In the genomic region with DNA sequence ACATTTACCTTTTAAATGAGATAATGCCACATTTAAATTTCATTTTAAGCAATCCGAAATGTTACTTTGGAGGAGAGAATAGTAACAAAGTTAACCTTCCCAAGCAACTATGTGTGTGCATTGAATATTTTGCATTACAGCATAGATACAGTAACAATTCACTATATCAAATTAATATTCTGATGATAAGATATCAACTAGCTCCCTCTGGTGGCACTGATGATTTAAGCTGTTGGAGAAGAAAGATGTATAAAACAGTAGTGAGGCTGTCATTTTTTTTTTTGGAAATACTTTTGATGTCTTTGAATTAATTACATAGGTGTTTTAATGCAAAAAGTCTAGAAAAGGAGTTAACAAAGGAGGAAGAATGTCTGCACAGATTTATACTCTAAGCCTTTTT, we compare ENCODE assay signal across 12 mouse cellular contexts. TPM values are rescaled to one million over a fixed set of nuclear protein-coding genes. Genes with fewer than 3 reads are reported as not detected.
A peak's percentile ranks its signal among the peaks of the same experiment; 100 is the strongest.
DNase-seq lines count a peak whose midpoint lies in the region; ATAC-seq and TF ChIP-seq lines count a peak whose summit lies in the region.
"Had no signal": no experiment of that assay in that cellular context is flagged by ENCODE, and none has a peak within 500 bp of the region (broad histone marks: within the 10 kb centered on the region; RNA-seq: fewer than 3 reads in every experiment).

No protein-coding gene starts in this region.

- TF ChIP-seq CTCF in brain, embryonic 14.5 days (IDR thresholded peaks at IDR 0.05; ENCODE audit: borderline replicate concordance, extremely low read depth, insufficient read depth, insufficient read length): no peak
- TF ChIP-seq CTCF in thymus, adult 2 months (IDR thresholded peaks at IDR 0.05; ENCODE audit: borderline replicate concordance, control insufficient read depth, extremely low read depth, insufficient read depth, low read length, poor library complexity): no peak

- H3K27ac ChIP-seq in hindbrain, embryonic 11.5 days (ENCODE audit: low read depth, low read length): no peak overlapping the region
- H3K27ac ChIP-seq in hindbrain, embryonic 10.5 days: no peak overlapping the region
- H3K27ac ChIP-seq in midbrain, embryonic 14.5 days (replicated peaks; ENCODE audit: low read depth, low read length): no peak overlapping the region
- no peak overlapping the region for H3K27ac ChIP-seq in midbrain, embryonic 10.5 days (replicated peaks)
- no peak overlapping the region for H3K27ac ChIP-seq in forebrain, embryonic 12.5 days
- H3K27ac ChIP-seq in thymus, adult 2 months (ENCODE audit: control insufficient read depth, insufficient read depth, low read length): no peak overlapping the region
- H3K27ac ChIP-seq: limb, embryonic 15.5 days had no signal

- no peak overlapping the region for H3K4me3 ChIP-seq in hindbrain, embryonic 11.5 days (ENCODE audit: low read depth, low read length)
- H3K4me3 ChIP-seq in hindbrain, embryonic 10.5 days: no peak overlapping the region
- no peak overlapping the region for H3K4me3 ChIP-seq in midbrain, embryonic 14.5 days (replicated peaks; ENCODE audit: low read depth, low read length)
- H3K4me3 ChIP-seq in midbrain, embryonic 10.5 days: no peak overlapping the region
- no peak overlapping the region for H3K4me3 ChIP-seq in forebrain, embryonic 12.5 days (replicated peaks)
- H3K4me3 ChIP-seq in thymus, adult 2 months (ENCODE audit: control insufficient read depth, insufficient read depth, low read length): no peak overlapping the region
- H3K4me3 ChIP-seq: erythroblast, embryonic 14.5 days; limb, embryonic 15.5 days; myocyte had no signal

- no peaks in the 10 kb centered on the region for H3K4me1 ChIP-seq in hindbrain, embryonic 11.5 days (replicated peaks; ENCODE audit: control insufficient read depth, insufficient read depth, low read length)
- H3K4me1 ChIP-seq in hindbrain, embryonic 10.5 days (replicated peaks): no peaks in the 10 kb centered on the region
- no peaks in the 10 kb centered on the region for H3K4me1 ChIP-seq in midbrain, embryonic 14.5 days (ENCODE audit: control insufficient read depth, insufficient read depth, low read length)
- no peaks in the 10 kb centered on the region for H3K4me1 ChIP-seq in midbrain, embryonic 10.5 days
- no peaks in the 10 kb centered on the region for H3K4me1 ChIP-seq in forebrain, embryonic 12.5 days
- H3K4me1 ChIP-seq in thymus, adult 2 months (replicated peaks; ENCODE audit: control insufficient read depth, insufficient read depth, low read length): no peaks in the 10 kb centered on the region
- H3K4me1 ChIP-seq: limb, embryonic 15.5 days had no signal

- peak; percentile 24 for DNase-seq in hindbrain, embryonic 11.5 days (ENCODE audit: low spot score)
- no peak for DNase-seq in hindbrain, embryonic 10.5 days (ENCODE audit: low spot score)
- DNase-seq in midbrain, embryonic 14.5 days: peak; percentile 80
- no peak for DNase-seq in midbrain, embryonic 10.5 days (ENCODE audit: low spot score)
- peak; percentile 51 for DNase-seq in brain, embryonic 14.5 days (ENCODE audit: low read depth)
- DNase-seq in thymus, adult 2 months: no peak
- DNase-seq: heart, postnatal 36 days had no signal

- H3K27me3 ChIP-seq in hindbrain, embryonic 11.5 days (ENCODE audit: control insufficient read depth, insufficient read depth, low read length): no peaks in the 10 kb centered on the region
- no peaks in the 10 kb centered on the region for H3K27me3 ChIP-seq in hindbrain, embryonic 10.5 days (ENCODE audit: insufficient read depth, poor library complexity, severe bottlenecking)
- no peaks in the 10 kb centered on the region for H3K27me3 ChIP-seq in midbrain, embryonic 14.5 days (ENCODE audit: control insufficient read depth, insufficient read depth, low read length)
- no peaks in the 10 kb centered on the region for H3K27me3 ChIP-seq in midbrain, embryonic 10.5 days (ENCODE audit: low read depth, poor library complexity, severe bottlenecking)
- H3K27me3 ChIP-seq in forebrain, embryonic 12.5 days: peaks cover 3% of the 10 kb centered on the region; the same call in 1 of the 2 replicates
- H3K27me3 ChIP-seq in thymus, adult 2 months (ENCODE audit: control insufficient read depth, insufficient read depth, low read length): no peaks in the 10 kb centered on the region

- H3K4me2 ChIP-seq in hindbrain, embryonic 11.5 days (replicated peaks; ENCODE audit: low read depth, low read length): no peak overlapping the region
- no peak overlapping the region for H3K4me2 ChIP-seq in midbrain, embryonic 14.5 days (ENCODE audit: low read length)
- H3K4me2 ChIP-seq in forebrain, embryonic 12.5 days: no peak overlapping the region
- H3K4me2 ChIP-seq: limb, embryonic 15.5 days had no signal

- 83% methylated on average over 1 of the region's 1 CpGs for WGBS in hindbrain, embryonic 11.5 days
- 80% methylated on average over 1 of the region's 1 CpGs for WGBS in hindbrain, embryonic 10.5 days
- WGBS in midbrain, embryonic 14.5 days: 89% methylated on average over 1 of the region's 1 CpGs
- WGBS in midbrain, embryonic 10.5 days: 85% methylated on average over 1 of the region's 1 CpGs
- WGBS in forebrain, embryonic 12.5 days: 82% methylated on average over 1 of the region's 1 CpGs
- WGBS in thymus, adult 2 months: 95% methylated on average over 1 of the region's 1 CpGs

- no peak overlapping the region for H3K9ac ChIP-seq in hindbrain, embryonic 11.5 days (ENCODE audit: low read depth, low read length)
- no peak overlapping the region for H3K9ac ChIP-seq in midbrain, embryonic 14.5 days (replicated peaks; ENCODE audit: low read length)
- H3K9ac ChIP-seq in forebrain, embryonic 12.5 days: no peak overlapping the region
- H3K9ac ChIP-seq: limb, embryonic 15.5 days had no signal

- ATAC-seq in hindbrain, embryonic 11.5 days (ENCODE audit: low FRiP score): no peak
- no peak for ATAC-seq in midbrain, embryonic 14.5 days (ENCODE audit: low FRiP score, low TSS enrichment)
- 0 out of 2 replicates have a peak, but pooled peaks have one; percentile 27 for ATAC-seq in megakaryocyte-erythroid progenitor cell, adult 5-6 weeks (replicated peaks; ENCODE audit: low FRiP score, low TSS enrichment, poor library complexity, severe bottlenecking)
- no peak for ATAC-seq in forebrain, embryonic 12.5 days (ENCODE audit: low FRiP score)

- no peaks in the 10 kb centered on the region for H3K9me3 ChIP-seq in hindbrain, embryonic 11.5 days (ENCODE audit: control insufficient read depth, low read length)
- no peaks in the 10 kb centered on the region for H3K9me3 ChIP-seq in hindbrain, embryonic 10.5 days
- H3K9me3 ChIP-seq in midbrain, embryonic 14.5 days (ENCODE audit: control insufficient read depth, low read length): no peaks in the 10 kb centered on the region
- H3K9me3 ChIP-seq in midbrain, embryonic 10.5 days (replicated peaks): no peaks in the 10 kb centered on the region
- H3K9me3 ChIP-seq in forebrain, embryonic 12.5 days: no peaks in the 10 kb centered on the region
- H3K9me3 ChIP-seq: limb, embryonic 15.5 days had no signal

- TF ChIP-seq POLR2A in brain, embryonic 14.5 days (IDR thresholded peaks at IDR 0.05; ENCODE audit: borderline replicate concordance, extremely low read depth, insufficient read depth, insufficient read length, poor library complexity, severe bottlenecking): no peak
- TF ChIP-seq POLR2A in thymus, adult 2 months (IDR thresholded peaks at IDR 0.05; ENCODE audit: control insufficient read depth, extremely low read depth, insufficient read depth, low read length, poor library complexity): no peak

- no peaks in the 10 kb centered on the region for H3K36me3 ChIP-seq in hindbrain, embryonic 11.5 days (ENCODE audit: control insufficient read depth, insufficient read depth, low read length)
- H3K36me3 ChIP-seq in hindbrain, embryonic 10.5 days: no peaks in the 10 kb centered on the region
- H3K36me3 ChIP-seq in midbrain, embryonic 14.5 days (ENCODE audit: control insufficient read depth, insufficient read depth, low read length): no peaks in the 10 kb centered on the region
- no peaks in the 10 kb centered on the region for H3K36me3 ChIP-seq in midbrain, embryonic 10.5 days
- no peaks in the 10 kb centered on the region for H3K36me3 ChIP-seq in forebrain, embryonic 12.5 days (replicated peaks)
- no peaks in the 10 kb centered on the region for H3K36me3 ChIP-seq in thymus, adult 2 months (ENCODE audit: control insufficient read depth, insufficient read depth, low read length)
- H3K36me3 ChIP-seq: limb, embryonic 15.5 days had no signal

RNA-seq across cellular contexts. Expression of a gene that starts 26.5 kb away (rescaled TPM):
- polyA plus RNA-seq in hindbrain, embryonic 11.5 days (2014; fragmentation: Nextera tagmentation; extraction: Ambion mirVana): 80.3 and 83.4 TPM in 2 replicates
- 67.5 and 68.5 TPM in 2 replicates for polyA plus RNA-seq in hindbrain, embryonic 10.5 days (2016; fragmentation: Nextera tagmentation; extraction: Ambion mirVana)
- polyA plus RNA-seq in midbrain, embryonic 14.5 days (2014; fragmentation: Nextera tagmentation; extraction: Ambion mirVana): 119 and 123 TPM in 2 replicates
- 71.3 and 77.9 TPM in 2 replicates for polyA plus RNA-seq in midbrain, embryonic 10.5 days (2016; fragmentation: Nextera tagmentation; extraction: Ambion mirVana)
- 58.1 and 61.9 TPM in 2 replicates for polyA plus RNA-seq in brain, embryonic 14.5 days (2012; rRNA removed)
- 29.6 and 32.4 TPM in 2 replicates for total RNA-seq in megakaryocyte-erythroid progenitor cell, adult 5-6 weeks (2014; fragmentation: Nextera tagmentation)
- total RNA-seq in megakaryocyte-erythroid progenitor cell, adult 5-6 weeks (2017): 40.1 and 42.4 TPM in 2 replicates
- polyA plus RNA-seq in forebrain, embryonic 12.5 days (2016; fragmentation: Nextera tagmentation; extraction: Ambion mirVana): 84.1 and 84.6 TPM in 2 replicates
- polyA plus RNA-seq in thymus, adult 2 months (2012; rRNA removed): 9.2 and 11.4 TPM in 2 replicates

Comparison
In these comparisons a context has a peak if more than half of its experiments do, and no peak if none do; other contexts are left out.
1. DNase-seq: peak in hindbrain, embryonic 11.5 days (single experiment), midbrain, embryonic 14.5 days (single experiment) and brain, embryonic 14.5 days (single experiment); none in hindbrain, embryonic 10.5 days (single experiment), midbrain, embryonic 10.5 days (single experiment) and thymus, adult 2 months (single experiment).